Mouse (Mus musculus): ENCODE measurements around the gene Rinl. TPM values are rescaled to one million over a fixed set of nuclear protein-coding genes. Genes with fewer than 3 reads are reported as not detected.

The Rinl gene
- polyA plus RNA-seq, 1 experiment from 2014 or later = 2.1 TPM

- H3K4me3 ChIP-seq (ENCODE audit: control insufficient read depth in 1 of 2, insufficient read depth in 1 of 2, low read depth in 1 of 2, low read length in 2 of 2) = no peak overlapping the region
- no peaks in the 10 kb centered on the region for H3K9me3 ChIP-seq (ENCODE audit: control insufficient read depth, low read length)
- no peak overlapping the region for H3K4me2 ChIP-seq (ENCODE audit: low read length)
- no peak for ATAC-seq (ENCODE audit: insufficient number of reproducible peaks, insufficient read depth, low FRiP score, low read depth)
- H3K36me3 ChIP-seq (ENCODE audit: control insufficient read depth, insufficient read depth, low read length) = peaks cover 8% of the 10 kb centered on the region; the same call in 1 of the 2 replicates
- WGBS = 62% methylated on average over 3 of the region's 3 CpGs
- no peaks in the 10 kb centered on the region for H3K27me3 ChIP-seq (ENCODE audit: control insufficient read depth, insufficient read depth, low read length)
- no peak overlapping the region for H3K27ac ChIP-seq (replicated peaks in 1 of 2; ENCODE audit: control insufficient read depth in 1 of 2, insufficient read depth in 1 of 2, low read depth in 2 of 2, low read length in 2 of 2)
- peaks cover 9 to 18% of the 10 kb centered on the region in 2 experiments for H3K4me1 ChIP-seq (ENCODE audit: control insufficient read depth in 2 of 2, insufficient read depth in 2 of 2, low read length in 2 of 2)
- no peak overlapping the region for H3K9ac ChIP-seq (ENCODE audit: low read length)
Measured at GRCm38 (mm10) chr7:28770309-28770708, 18.5 kb upstream of the Rinl start.

GRCm38 (mm10) chr7:28771867-28772266, 16.9 kb upstream of the Rinl start:
- Histone ChIP-seq H3K9ac (ENCODE audit: low read length) (no peak overlapping the region), H3K27ac (replicated peaks in 1 of 2; ENCODE audit: control insufficient read depth in 1 of 2, insufficient read depth in 1 of 2, low read depth in 2 of 2, low read length in 2 of 2) (no peak overlapping the region), H3K4me3 (ENCODE audit: control insufficient read depth in 1 of 2, insufficient read depth in 1 of 2, low read depth in 1 of 2, low read length in 2 of 2) (no peak overlapping the region), H3K36me3 (ENCODE audit: control insufficient read depth, insufficient read depth, low read length) (peaks cover 11% of the 10 kb centered on the region), H3K27me3 (ENCODE audit: control insufficient read depth, insufficient read depth, low read length) (no peaks in the 10 kb centered on the region), H3K4me1 (ENCODE audit: control insufficient read depth in 2 of 2, insufficient read depth in 2 of 2, low read length in 2 of 2) (peaks cover 7 to 11% of the 10 kb centered on the region in 2 experiments), H3K9me3 (ENCODE audit: control insufficient read depth, low read length) (no peaks in the 10 kb centered on the region), H3K4me2 (ENCODE audit: low read length) (no peak overlapping the region)
- ATAC-seq (ENCODE audit: insufficient number of reproducible peaks, insufficient read depth, low FRiP score, low read depth) = no peak
- 84% methylated on average over 11 of the region's 11 CpGs for WGBS

GRCm38 (mm10) chr7:28773163-28773562, 15.6 kb upstream of the Rinl start:
- H3K9me3 ChIP-seq (ENCODE audit: control insufficient read depth, low read length) = no peaks in the 10 kb centered on the region
- peak overlapping the region; percentile 4; the same call in 1 of the 2 replicates for H3K9ac ChIP-seq (ENCODE audit: low read length)
- H3K4me3 ChIP-seq (ENCODE audit: control insufficient read depth in 1 of 2, insufficient read depth in 1 of 2, low read depth in 1 of 2, low read length in 2 of 2) = no peak overlapping the region
- H3K36me3 ChIP-seq (ENCODE audit: control insufficient read depth, insufficient read depth, low read length) = peaks cover 16% of the 10 kb centered on the region
- H3K27ac ChIP-seq (replicated peaks in 1 of 2; ENCODE audit: control insufficient read depth in 1 of 2, insufficient read depth in 1 of 2, low read depth in 2 of 2, low read length in 2 of 2) = no peak overlapping the region
- H3K4me2 ChIP-seq (ENCODE audit: low read length) = no peak overlapping the region
- no peaks in the 10 kb centered on the region for H3K27me3 ChIP-seq (ENCODE audit: control insufficient read depth, insufficient read depth, low read length)
- H3K4me1 ChIP-seq (ENCODE audit: control insufficient read depth in 2 of 2, insufficient read depth in 2 of 2, low read length in 2 of 2) = peaks cover 2 to 3% of the 10 kb centered on the region in 2 experiments; a peak in 1 of 4 replicates
- no peak for ATAC-seq (ENCODE audit: insufficient number of reproducible peaks, insufficient read depth, low FRiP score, low read depth)
- WGBS = 46% methylated on average over 3 of the region's 3 CpGs

DNA sequence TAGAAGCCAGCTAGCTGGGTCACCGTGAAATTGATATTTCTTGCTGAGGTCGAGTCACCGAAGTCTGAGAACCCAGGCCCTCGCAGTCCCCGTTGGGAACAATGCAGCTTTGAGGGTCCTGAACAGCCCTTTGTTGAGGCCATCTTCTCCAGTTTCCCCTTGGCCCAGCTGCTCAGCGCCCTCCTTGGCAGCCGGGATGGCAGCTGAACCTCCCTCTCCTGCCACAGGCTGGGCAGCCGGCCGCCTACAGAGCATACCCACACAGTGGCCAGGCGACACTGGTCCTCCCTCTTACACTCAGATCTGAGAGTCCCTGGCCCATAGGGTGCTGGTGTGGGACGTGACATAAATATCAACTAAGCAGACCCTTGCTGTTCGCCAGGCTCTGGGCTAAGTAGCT, 14.6 kb upstream of the Rinl start:
- H3K27me3 ChIP-seq (ENCODE audit: control insufficient read depth, insufficient read depth, low read length) = no peaks in the 10 kb centered on the region
- no peak overlapping the region for H3K4me2 ChIP-seq (ENCODE audit: low read length)
- H3K4me1 ChIP-seq (ENCODE audit: control insufficient read depth in 2 of 2, insufficient read depth in 2 of 2, low read length in 2 of 2) = peaks cover 2 to 3% of the 10 kb centered on the region in 2 experiments; a peak in 1 of 4 replicates
- no peak overlapping the region for H3K4me3 ChIP-seq (ENCODE audit: control insufficient read depth in 1 of 2, insufficient read depth in 1 of 2, low read depth in 1 of 2, low read length in 2 of 2)
- 80% methylated on average over 12 of the region's 12 CpGs for WGBS
- H3K36me3 ChIP-seq (ENCODE audit: control insufficient read depth, insufficient read depth, low read length) = peaks cover 16% of the 10 kb centered on the region
- no peak overlapping the region for H3K27ac ChIP-seq (replicated peaks in 1 of 2; ENCODE audit: control insufficient read depth in 1 of 2, insufficient read depth in 1 of 2, low read depth in 2 of 2, low read length in 2 of 2)
- no peak for ATAC-seq (ENCODE audit: insufficient number of reproducible peaks, insufficient read depth, low FRiP score, low read depth)
- H3K9ac ChIP-seq (ENCODE audit: low read length) = no peak overlapping the region
- H3K9me3 ChIP-seq (ENCODE audit: control insufficient read depth, low read length) = no peaks in the 10 kb centered on the region

DNA sequence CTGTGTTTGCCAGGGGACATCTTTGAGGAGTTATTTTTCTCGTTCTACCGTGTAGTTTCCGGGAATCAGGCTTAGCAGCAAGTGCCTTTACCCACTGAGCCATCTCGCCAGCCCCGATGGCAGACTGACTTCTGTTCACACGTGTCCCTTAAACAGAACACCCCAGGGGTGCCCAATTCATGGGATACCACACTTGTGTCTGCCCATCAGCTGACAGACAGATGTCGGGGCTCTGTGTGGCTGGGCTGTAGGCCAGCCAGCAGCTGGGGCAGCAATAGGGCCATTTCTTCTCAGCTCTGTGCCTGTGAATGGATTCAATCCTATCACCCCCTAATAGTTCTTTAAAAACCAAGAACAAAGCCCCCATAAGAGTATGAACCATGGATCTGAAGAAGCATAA, 13.6 kb upstream of the Rinl start:
- H3K4me3 ChIP-seq (ENCODE audit: control insufficient read depth in 1 of 2, insufficient read depth in 1 of 2, low read depth in 1 of 2, low read length in 2 of 2) = no peak overlapping the region
- no peak overlapping the region for H3K9ac ChIP-seq (ENCODE audit: low read length)
- H3K9me3 ChIP-seq (ENCODE audit: control insufficient read depth, low read length) = no peaks in the 10 kb centered on the region
- peaks cover 2 to 4% of the 10 kb centered on the region in 2 experiments for H3K4me1 ChIP-seq (ENCODE audit: control insufficient read depth in 2 of 2, insufficient read depth in 2 of 2, low read length in 2 of 2)
- H3K36me3 ChIP-seq (ENCODE audit: control insufficient read depth, insufficient read depth, low read length) = peaks cover 20% of the 10 kb centered on the region
- no peak overlapping the region for H3K4me2 ChIP-seq (ENCODE audit: low read length)
- no peak for ATAC-seq (ENCODE audit: insufficient number of reproducible peaks, insufficient read depth, low FRiP score, low read depth)
- no peaks in the 10 kb centered on the region for H3K27me3 ChIP-seq (ENCODE audit: control insufficient read depth, insufficient read depth, low read length)
- WGBS = 84% methylated on average over 7 of the region's 7 CpGs
- H3K27ac ChIP-seq (replicated peaks in 1 of 2; ENCODE audit: control insufficient read depth in 1 of 2, insufficient read depth in 1 of 2, low read depth in 2 of 2, low read length in 2 of 2) = no peak overlapping the region

DNA sequence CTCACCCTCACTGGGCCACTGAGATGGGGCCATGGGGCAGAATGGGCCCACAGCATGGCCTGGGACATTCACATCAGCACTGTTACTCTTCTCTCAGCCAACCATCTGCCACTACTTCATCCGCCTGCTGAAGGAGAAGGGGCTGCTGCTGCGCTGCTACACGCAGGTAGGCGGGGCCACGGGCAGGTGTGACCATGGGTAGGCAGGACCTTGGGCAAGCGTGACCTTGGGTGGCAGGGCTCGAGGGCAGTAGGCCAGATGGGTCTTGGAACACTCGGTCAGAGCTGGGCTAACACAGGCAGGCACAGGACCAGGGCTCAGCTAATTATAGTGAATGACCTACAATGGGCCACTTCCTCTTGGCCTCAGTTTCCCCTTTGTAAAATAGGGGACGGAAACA, 9.9 kb upstream of the Rinl start:
- no peak for ATAC-seq (ENCODE audit: insufficient number of reproducible peaks, insufficient read depth, low FRiP score, low read depth)
- no peak overlapping the region for H3K27ac ChIP-seq (replicated peaks in 1 of 2; ENCODE audit: control insufficient read depth in 1 of 2, insufficient read depth in 1 of 2, low read depth in 2 of 2, low read length in 2 of 2)
- peaks cover 8 to 16% of the 10 kb centered on the region in 2 experiments for H3K4me1 ChIP-seq (ENCODE audit: control insufficient read depth in 2 of 2, insufficient read depth in 2 of 2, low read length in 2 of 2)
- no peak overlapping the region for H3K4me2 ChIP-seq (ENCODE audit: low read length)
- no peak overlapping the region for H3K9ac ChIP-seq (ENCODE audit: low read length)
- H3K9me3 ChIP-seq (ENCODE audit: control insufficient read depth, low read length) = no peaks in the 10 kb centered on the region
- peaks cover 27% of the 10 kb centered on the region for H3K36me3 ChIP-seq (ENCODE audit: control insufficient read depth, insufficient read depth, low read length)
- 84% methylated on average over 9 of the region's 9 CpGs for WGBS
- H3K27me3 ChIP-seq (ENCODE audit: control insufficient read depth, insufficient read depth, low read length) = no peaks in the 10 kb centered on the region
- H3K4me3 ChIP-seq (ENCODE audit: control insufficient read depth in 1 of 2, insufficient read depth in 1 of 2, low read depth in 1 of 2, low read length in 2 of 2) = no peak overlapping the region

DNA sequence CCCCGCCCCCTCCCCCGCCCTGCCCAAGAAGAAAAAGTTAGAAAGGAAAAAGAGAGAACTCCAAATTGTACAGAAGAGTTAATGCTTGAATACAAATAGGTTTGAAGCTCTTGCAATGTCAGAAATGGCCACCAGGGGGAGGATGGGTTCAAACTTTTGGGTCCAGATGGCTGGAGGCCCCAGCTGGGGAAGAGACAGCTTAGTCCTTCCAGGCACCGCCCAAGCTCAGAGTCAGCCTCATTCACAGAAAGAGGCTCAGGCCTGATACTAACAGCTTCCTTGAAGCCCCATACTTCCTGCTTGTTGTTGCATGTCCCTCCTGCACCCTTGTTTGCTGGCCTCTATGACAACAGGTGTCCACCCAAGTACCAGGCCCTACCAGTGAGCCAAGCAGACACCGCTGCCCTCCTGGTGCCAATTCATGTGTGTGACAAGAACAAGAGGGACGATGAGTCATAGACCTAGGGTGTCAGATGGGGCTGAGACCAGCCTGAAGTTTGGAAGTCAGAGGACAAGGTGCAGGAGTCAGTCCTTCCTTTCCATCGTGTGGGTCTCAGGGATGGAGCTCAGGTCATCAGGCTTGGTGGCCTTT, 8.6 kb upstream of the Rinl start:
- ATAC-seq (ENCODE audit: insufficient number of reproducible peaks, insufficient read depth, low FRiP score, low read depth) = 0 out of 2 replicates have a peak, but pooled peaks have one; percentile 27
- Histone ChIP-seq H3K4me2 (ENCODE audit: low read length) (no peak overlapping the region), H3K36me3 (ENCODE audit: control insufficient read depth, insufficient read depth, low read length) (peaks cover 28% of the 10 kb centered on the region), H3K27ac (replicated peaks in 1 of 2; ENCODE audit: control insufficient read depth in 1 of 2, insufficient read depth in 1 of 2, low read depth in 2 of 2, low read length in 2 of 2) (peak overlapping the region; percentile 2 to 44; a peak in 1 of 4 replicates), H3K4me3 (ENCODE audit: control insufficient read depth in 1 of 2, insufficient read depth in 1 of 2, low read depth in 1 of 2, low read length in 2 of 2) (no peak overlapping the region), H3K4me1 (ENCODE audit: control insufficient read depth in 2 of 2, insufficient read depth in 2 of 2, low read length in 2 of 2) (peaks cover 8 to 16% of the 10 kb centered on the region in 2 experiments), H3K27me3 (ENCODE audit: control insufficient read depth, insufficient read depth, low read length) (no peaks in the 10 kb centered on the region), H3K9me3 (ENCODE audit: control insufficient read depth, low read length) (no peaks in the 10 kb centered on the region), H3K9ac (ENCODE audit: low read length) (0 out of 2 replicates have a peak overlapping the region, but pooled peaks have one; percentile 25)
- WGBS = 40% methylated on average over 6 of the region's 6 CpGs

DNA sequence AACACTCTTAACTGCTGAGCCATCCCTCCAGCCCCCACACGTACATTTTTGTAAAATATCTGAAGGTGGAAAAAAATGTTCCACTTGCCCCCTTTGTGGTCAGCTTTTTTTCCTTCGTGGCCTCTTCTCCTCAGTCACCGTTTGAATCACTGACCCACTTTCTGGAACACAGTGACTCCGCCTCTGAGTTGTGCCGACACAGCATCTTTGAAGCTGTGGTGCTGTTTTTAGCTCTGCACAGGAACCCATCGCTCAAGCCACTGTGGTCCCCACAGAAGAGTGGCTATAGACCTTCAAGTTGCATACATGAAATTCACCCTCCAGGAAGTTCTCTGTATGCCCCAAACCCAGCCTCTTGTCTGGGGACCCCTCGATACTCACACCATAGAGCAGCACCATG, 7.9 kb upstream of the Rinl start:
- no peak for ATAC-seq (ENCODE audit: insufficient number of reproducible peaks, insufficient read depth, low FRiP score, low read depth)
- H3K4me3 ChIP-seq (ENCODE audit: control insufficient read depth in 1 of 2, insufficient read depth in 1 of 2, low read depth in 1 of 2, low read length in 2 of 2) = no peak overlapping the region
- H3K9ac ChIP-seq (ENCODE audit: low read length) = peak overlapping the region; percentile 25; the same call in 1 of the 2 replicates
- H3K9me3 ChIP-seq (ENCODE audit: control insufficient read depth, low read length) = no peaks in the 10 kb centered on the region
- H3K27me3 ChIP-seq (ENCODE audit: control insufficient read depth, insufficient read depth, low read length) = no peaks in the 10 kb centered on the region
- 56% methylated on average over 7 of the region's 7 CpGs for WGBS
- H3K27ac ChIP-seq (replicated peaks in 1 of 2; ENCODE audit: control insufficient read depth in 1 of 2, insufficient read depth in 1 of 2, low read depth in 2 of 2, low read length in 2 of 2) = 0 out of 4 replicates have a peak overlapping the region, but pooled peaks of 1 of the 2 experiments have one; percentile 2
- H3K4me1 ChIP-seq (ENCODE audit: control insufficient read depth in 2 of 2, insufficient read depth in 2 of 2, low read length in 2 of 2) = peaks cover 8 to 16% of the 10 kb centered on the region in 2 experiments
- H3K4me2 ChIP-seq (ENCODE audit: low read length) = no peak overlapping the region
- peaks cover 32% of the 10 kb centered on the region for H3K36me3 ChIP-seq (ENCODE audit: control insufficient read depth, insufficient read depth, low read length)
